Mouse (Mus musculus) left cerebral cortex, adult 6 months (tissue): ENCODE measurements around the gene Zfp385c. TPM values are rescaled to one million over a fixed set of nuclear protein-coding genes. Genes with fewer than 3 reads are reported as not detected.

Experiments
- long read RNA-seq, 2 experiments: library from polyadenylated mRNA; unstranded; transcript quantifications; one replicate each; pipeline ENCODE4 v2.0.0; 2019 to 2020
- polyA plus RNA-seq: library from polyadenylated mRNA; unstranded; fragments of <200 nt; fragmentation: Nextera tagmentation; gene quantifications from 2 replicates; pipeline ENCODE4 v1.2.3, GENCODE M21; 2021

The Zfp385c gene
- polyA plus RNA-seq = 0.04 and 0.23 TPM in 2 replicates
- long read RNA-seq, experiment 1, partial matches to known transcripts = 0 of 1 reads
- long read RNA-seq, experiment 1, other reads (novel, unspliced or antisense) = 1 of 1 reads
- long read RNA-seq, experiment 2 = 0 reads

DNA sequence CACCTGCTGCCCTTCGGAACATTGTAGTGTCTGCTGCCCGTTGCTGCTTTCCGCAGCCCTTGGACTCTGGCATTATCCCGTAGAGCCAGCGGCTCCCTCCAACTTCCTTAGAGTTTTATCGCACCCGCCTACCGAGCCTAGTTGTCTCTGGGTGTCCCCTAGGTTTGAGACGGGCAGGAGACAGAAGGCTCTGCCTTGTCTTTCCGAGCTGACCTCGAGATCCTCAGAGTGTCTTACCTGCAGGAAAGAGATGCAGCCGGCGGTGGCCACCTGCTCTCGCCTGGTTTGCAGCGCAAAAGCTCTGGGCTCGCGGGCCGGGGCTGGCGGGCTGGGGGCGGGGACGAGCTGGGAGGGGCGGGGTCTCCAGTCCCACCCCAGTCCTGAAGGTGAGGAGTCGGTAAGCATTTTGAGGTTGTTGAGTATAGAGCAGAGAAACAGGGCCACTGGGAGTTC, at the start of gene Zfp385c:
Zfp385c (minus strand) TSS at position 292 of the 453 bp plus-strand sequence.

DNA sequence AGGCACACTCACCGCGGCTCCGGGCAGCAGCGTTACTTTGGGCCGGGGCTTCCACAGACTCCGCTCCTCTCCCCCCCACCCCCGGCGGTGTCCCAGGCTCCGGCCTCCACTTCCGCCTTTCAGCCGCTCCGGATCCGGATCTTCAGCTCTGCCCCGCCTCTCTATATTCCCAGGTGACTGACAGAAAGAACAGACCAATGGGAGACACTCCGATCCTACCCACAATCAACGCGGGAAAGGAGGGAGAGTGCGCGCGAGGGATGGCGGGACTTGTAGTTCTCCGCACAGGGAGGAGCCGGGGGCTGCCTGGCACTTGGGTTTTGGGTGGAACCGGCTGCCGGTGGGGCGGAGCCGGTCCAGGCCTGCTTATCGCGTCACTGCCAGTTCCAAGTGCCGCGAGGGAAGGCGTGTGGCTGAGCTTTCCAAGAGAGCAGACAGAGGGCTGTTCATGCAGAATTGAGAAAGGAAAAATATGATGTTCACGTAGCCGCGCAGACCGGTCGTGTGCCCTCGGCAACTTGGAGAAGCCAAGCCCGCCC, 45.9 kb upstream of the Zfp385c start, which contains the start of gene Rab5c:
Rab5c (minus strand) TSS at position 150 of the 539 bp plus-strand sequence.

GRCm38 (mm10) chr11:100713735-100714533, 21.7 kb upstream of the Zfp385c start, which contains the start of gene Hspb9:
TSS of gene Hspb9 (plus strand) at chr11:100713850.

GRCm38 (mm10) chr11:100711783-100712615, 19.7 kb upstream of the Zfp385c start, which contains the start of gene Kat2a:
TSS of gene Kat2a (minus strand) at chr11:100712465.

DNA sequence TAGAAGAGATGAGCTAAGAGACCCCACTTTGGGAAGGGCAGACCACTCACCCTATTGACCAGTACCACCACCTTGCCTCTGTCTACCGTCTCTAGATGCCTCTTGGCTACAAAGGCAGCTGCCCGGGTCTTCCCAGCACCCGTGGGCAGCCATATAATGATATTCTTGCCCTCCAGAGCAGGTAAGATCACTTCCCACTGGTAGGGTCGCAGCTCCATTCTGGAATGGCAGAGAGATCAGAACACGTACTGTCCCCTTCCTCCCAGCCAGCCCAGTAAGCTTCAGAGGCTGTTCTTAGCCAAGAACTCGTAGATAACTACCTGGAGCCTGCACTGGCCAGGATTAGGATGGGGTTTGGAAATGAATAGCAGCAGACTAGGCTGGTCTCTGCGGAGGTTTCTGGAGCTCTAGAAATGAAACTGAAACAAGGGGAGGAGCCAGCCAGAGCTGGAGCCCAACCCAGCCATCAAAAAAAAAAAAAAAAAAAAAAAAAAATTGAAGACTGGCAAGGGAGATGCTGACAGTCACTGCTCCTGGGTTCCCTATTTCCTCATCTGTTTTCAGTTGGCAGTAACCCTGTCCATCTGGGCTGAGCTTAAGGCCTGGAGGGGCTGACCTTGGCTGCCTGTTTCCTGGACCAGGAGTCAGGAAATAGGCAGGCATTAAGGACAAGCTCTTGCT, 11.7 kb upstream of the Zfp385c start, which contains the start of gene Dhx58:
Dhx58 (minus strand) TSS at position 421 of the 681 bp plus-strand sequence.

GRCm38 (mm10) chr11:100619982-100620381, 72.3 kb downstream of the Zfp385c start, which contains the start of gene Dnajc7:
TSS of gene Dnajc7 (minus strand) at chr11:100620168.

GRCm38 (mm10) chr11:100618761-100619484, 73.3 kb downstream of the Zfp385c start, which contains the start of gene Nkiras2:
TSS of gene Nkiras2 (plus strand) at chr11:100619244.

Other genes with a start within 250 kb of the Zfp385c start
- 14.7 and 17.5 TPM in 2 replicates for gene Klhl11, start 219.7 kb downstream of the Zfp385c start, polyA plus RNA-seq
- gene Acly, start 164.5 kb downstream of the Zfp385c start, polyA plus RNA-seq = 72.4 and 92.4 TPM in 2 replicates
- gene Ttc25, start 146.8 kb downstream of the Zfp385c start, polyA plus RNA-seq = 0.95 and 1.1 TPM in 2 replicates
- gene Cnp, start 117.6 kb downstream of the Zfp385c start, polyA plus RNA-seq = 359 and 428 TPM in 2 replicates
- 14.5 and 16.5 TPM in 2 replicates for gene Nkiras2, start 73.2 kb downstream of the Zfp385c start, polyA plus RNA-seq
- 127 and 154 TPM in 2 replicates for gene Dnajc7, start 72.3 kb downstream of the Zfp385c start, polyA plus RNA-seq
- 1.0 and 1.4 TPM in 2 replicates for gene Dhx58, start 11.8 kb upstream of the Zfp385c start, polyA plus RNA-seq
- 14.8 and 32.0 TPM in 2 replicates for gene Kat2a, start 20.0 kb upstream of the Zfp385c start, polyA plus RNA-seq
- gene Hspb9, start 21.4 kb upstream of the Zfp385c start, polyA plus RNA-seq = 0.34 TPM in 1 of 2 replicates, not detected in the other
- 43.2 and 51.8 TPM in 2 replicates for gene Rab5c, start 45.8 kb upstream of the Zfp385c start, polyA plus RNA-seq
- gene Kcnh4, start 67.5 kb upstream of the Zfp385c start, polyA plus RNA-seq = 1.0 and 2.6 TPM in 2 replicates
- 0.51 and 1.3 TPM in 2 replicates for gene Hcrt, start 70.5 kb upstream of the Zfp385c start, polyA plus RNA-seq
- 5.9 TPM in 2 replicates for gene Ghdc, start 78.5 kb upstream of the Zfp385c start, polyA plus RNA-seq
- 4.1 and 5.4 TPM in 2 replicates for gene Stat5b, start 158.3 kb upstream of the Zfp385c start, polyA plus RNA-seq
- gene Stat5a, start 166.9 kb upstream of the Zfp385c start, polyA plus RNA-seq = 1.2 and 1.8 TPM in 2 replicates
- 16.6 and 19.2 TPM in 2 replicates for gene Stat3, start 247.1 kb upstream of the Zfp385c start, polyA plus RNA-seq